Mouse (Mus musculus): ENCODE measurements around the gene Cyp4f37.
"Not testable (repeated sequence)": the region's sequence is repeated elsewhere in the genome, so short reads cannot be mapped to it uniquely, and the experiment has no call there.

Cyp4f37 gene

GRCm38 (mm10) chr17:32621018-32621417 lies at the start of gene Cyp4f37:
Gene Cyp4f37 (plus strand): TSS chr17:32621309.
- not testable (repeated sequence) for DNase-seq (ENCODE audit: low read depth, low spot score)

GRCm38 (mm10) chr17:32573286-32573685 lies 47.8 kb upstream of the Cyp4f37 start:
- not testable (repeated sequence) for DNase-seq (ENCODE audit: low read depth, low spot score)

- no peak for DNase-seq (ENCODE audit: low read depth, low spot score)
These were observed 43.5 kb upstream of the Cyp4f37 start for GRCm38 (mm10) chr17:32577496-32578186.

GRCm38 (mm10) chr17:32596494-32596893 lies 24.6 kb upstream of the Cyp4f37 start:
- no peak for DNase-seq (ENCODE audit: low read depth, low spot score)

- DNase-seq (ENCODE audit: low read depth, low spot score): no peak
These were observed 13.1 kb upstream of the Cyp4f37 start for GRCm38 (mm10) chr17:32608055-32608454.

- not testable (repeated sequence) for DNase-seq (ENCODE audit: low read depth, low spot score)
These were observed 10.9 kb upstream of the Cyp4f37 start for GRCm38 (mm10) chr17:32610231-32610630.

GRCm38 (mm10) chr17:32610896-32611295 lies 10.2 kb upstream of the Cyp4f37 start:
- DNase-seq (ENCODE audit: low read depth, low spot score): no peak

- no peak for DNase-seq (ENCODE audit: low read depth, low spot score)
These were observed 8.7 kb upstream of the Cyp4f37 start for GRCm38 (mm10) chr17:32612417-32612816.

- no peak for DNase-seq (ENCODE audit: low read depth, low spot score)
These were observed 3.9 kb upstream of the Cyp4f37 start for GRCm38 (mm10) chr17:32617252-32617651.

- DNase-seq (ENCODE audit: low read depth, low spot score): not testable (repeated sequence)
These were observed 8.6 kb downstream of the Cyp4f37 start for GRCm38 (mm10) chr17:32629726-32630125.

- DNase-seq (ENCODE audit: low read depth, low spot score): no peak
These were observed 10.8 kb downstream of the Cyp4f37 start for GRCm38 (mm10) chr17:32631936-32632335.

- not testable (repeated sequence) for DNase-seq (ENCODE audit: low read depth, low spot score)
These were observed 13.3 kb downstream of the Cyp4f37 start for GRCm38 (mm10) chr17:32634242-32634971.

- DNase-seq (ENCODE audit: low read depth, low spot score): peak; percentile 82
These were observed 13.8 kb downstream of the Cyp4f37 start for GRCm38 (mm10) chr17:32634972-32635314.

- no peak for DNase-seq (ENCODE audit: low read depth, low spot score)
These were observed 15.2 kb downstream of the Cyp4f37 start for GRCm38 (mm10) chr17:32636341-32636740.

GRCm38 (mm10) chr17:32637151-32637550 lies 16.0 kb downstream of the Cyp4f37 start:
- DNase-seq (ENCODE audit: low read depth, low spot score): no peak

- DNase-seq (ENCODE audit: low read depth, low spot score): no peak
These were observed 25.5 kb downstream of the Cyp4f37 start for GRCm38 (mm10) chr17:32646631-32647030.

GRCm38 (mm10) chr17:32653860-32654259 lies 32.8 kb downstream of the Cyp4f37 start:
- no peak for DNase-seq (ENCODE audit: low read depth, low spot score)

GRCm38 (mm10) chr17:32657041-32657440 lies 35.9 kb downstream of the Cyp4f37 start:
- no peak for DNase-seq (ENCODE audit: low read depth, low spot score)

GRCm38 (mm10) chr17:32658246-32658645 lies 37.1 kb downstream of the Cyp4f37 start:
- DNase-seq (ENCODE audit: low read depth, low spot score): no peak

- no peak for DNase-seq (ENCODE audit: low read depth, low spot score)
These were observed 37.6 kb downstream of the Cyp4f37 start, which contains the start of gene Cyp4f40 for GRCm38 (mm10) chr17:32658712-32659111. Gene Cyp4f40 (plus strand): TSS chr17:32658900.

GRCm38 (mm10) chr17:32673976-32674375 lies 52.9 kb downstream of the Cyp4f37 start:
- no peak for DNase-seq (ENCODE audit: low read depth, low spot score)

- DNase-seq (ENCODE audit: low read depth, low spot score): no peak
These were observed 55.0 kb downstream of the Cyp4f37 start for GRCm38 (mm10) chr17:32676040-32676635.

GRCm38 (mm10) chr17:32680404-32680803 lies 59.3 kb downstream of the Cyp4f37 start:
- DNase-seq (ENCODE audit: low read depth, low spot score): peak; percentile 55
